Mouse (Mus musculus) erythroblast, embryonic 14.5 days (primary cell): ENCODE results near the gene Dzip1.

ENCODE experiments used
- GATA1 ChIP-seq: IDR thresholded peaks from 2 replicates; pipeline ENCODE4 v1.6.1; 2012; ENCODE audit warnings: low read length, inconsistent platforms, mixed read lengths
- TAL1 ChIP-seq: IDR thresholded peaks from 3 replicates; pipeline ENCODE4 v1.6.1; 2012; ENCODE audit warnings: low read length, inconsistent platforms, mixed read lengths

DNA sequence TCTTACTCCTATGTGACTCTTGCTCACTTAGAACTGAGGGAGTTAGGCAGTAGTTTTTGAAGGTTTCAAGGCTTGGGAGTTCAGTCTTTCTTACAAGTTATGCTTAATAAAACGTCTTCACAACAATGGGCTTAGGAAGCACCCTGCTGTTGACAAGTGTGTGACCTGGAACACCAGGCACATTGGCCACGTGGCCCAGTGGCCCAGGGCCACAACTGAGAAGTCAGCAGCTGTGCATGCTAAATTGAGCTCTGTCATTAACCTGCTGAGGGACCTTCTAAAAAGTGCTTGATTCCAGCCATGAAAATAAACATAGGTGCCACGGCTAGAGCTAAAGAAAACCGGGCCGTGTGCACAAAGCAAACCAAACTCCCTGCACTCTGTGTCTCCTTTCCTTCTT lies 85.8 kb downstream of the Dzip1 start:
- TF ChIP-seq GATA1 (no peak), TAL1 (no peak)
